Mouse (Mus musculus) adrenal gland, adult (tissue): Measurements from ENCODE around the gene Cnn2.
A peak's percentile ranks its signal among the peaks of the same experiment; 100 is the strongest.

Source experiments
- DNase-seq, 2 experiments: peaks; one replicate each; pipeline ENCODE4 v3.0.0; 2022 to 2023; ENCODE audit warnings: low spot score in 1 of 2; ENCODE audit not compliant: inconsistent age in 2 of 2

The Cnn2 gene

GRCm38 (mm10) chr10:80017771-80018170, 29.4 kb downstream of the Cnn2 start:
- DNase-seq, result no peak

- no peak for DNase-seq
These were observed 30.4 kb downstream of the Cnn2 start for GRCm38 (mm10) chr10:80018739-80019297.

- no peak for DNase-seq
These were observed 31.2 kb downstream of the Cnn2 start for GRCm38 (mm10) chr10:80019471-80020131.

- no peak for DNase-seq
These were observed 31.8 kb downstream of the Cnn2 start for GRCm38 (mm10) chr10:80020191-80020590.

- no peak for DNase-seq
These were observed 32.4 kb downstream of the Cnn2 start for GRCm38 (mm10) chr10:80020603-80021319.

- no peak for DNase-seq
These were observed 32.9 kb downstream of the Cnn2 start for GRCm38 (mm10) chr10:80021320-80021641.

- no peak for DNase-seq
These were observed 33.8 kb downstream of the Cnn2 start for GRCm38 (mm10) chr10:80022164-80022563.

DNA sequence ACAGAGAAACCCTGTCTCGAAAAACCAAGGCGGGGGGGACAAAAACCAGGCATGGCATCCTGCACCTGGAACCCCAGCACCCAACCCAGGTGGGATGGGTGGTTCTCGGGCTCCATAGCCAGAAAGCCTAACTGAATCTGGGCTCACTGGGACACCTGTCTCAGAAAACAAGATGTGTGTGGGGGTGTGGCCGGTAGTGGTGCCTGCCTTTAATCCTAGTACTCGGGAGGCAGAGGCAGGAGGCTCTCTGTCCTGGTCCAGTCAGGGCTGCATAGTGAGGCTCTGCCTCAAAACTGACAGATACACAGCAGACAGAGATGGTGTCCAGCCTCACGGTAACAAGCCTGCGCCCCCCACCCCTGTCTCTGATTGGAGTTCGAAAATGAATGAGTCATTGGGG, 34.4 kb downstream of the Cnn2 start:
- no peak for DNase-seq

GRCm38 (mm10) chr10:80023758-80024157, 35.4 kb downstream of the Cnn2 start:
- DNase-seq, result no peak

DNA sequence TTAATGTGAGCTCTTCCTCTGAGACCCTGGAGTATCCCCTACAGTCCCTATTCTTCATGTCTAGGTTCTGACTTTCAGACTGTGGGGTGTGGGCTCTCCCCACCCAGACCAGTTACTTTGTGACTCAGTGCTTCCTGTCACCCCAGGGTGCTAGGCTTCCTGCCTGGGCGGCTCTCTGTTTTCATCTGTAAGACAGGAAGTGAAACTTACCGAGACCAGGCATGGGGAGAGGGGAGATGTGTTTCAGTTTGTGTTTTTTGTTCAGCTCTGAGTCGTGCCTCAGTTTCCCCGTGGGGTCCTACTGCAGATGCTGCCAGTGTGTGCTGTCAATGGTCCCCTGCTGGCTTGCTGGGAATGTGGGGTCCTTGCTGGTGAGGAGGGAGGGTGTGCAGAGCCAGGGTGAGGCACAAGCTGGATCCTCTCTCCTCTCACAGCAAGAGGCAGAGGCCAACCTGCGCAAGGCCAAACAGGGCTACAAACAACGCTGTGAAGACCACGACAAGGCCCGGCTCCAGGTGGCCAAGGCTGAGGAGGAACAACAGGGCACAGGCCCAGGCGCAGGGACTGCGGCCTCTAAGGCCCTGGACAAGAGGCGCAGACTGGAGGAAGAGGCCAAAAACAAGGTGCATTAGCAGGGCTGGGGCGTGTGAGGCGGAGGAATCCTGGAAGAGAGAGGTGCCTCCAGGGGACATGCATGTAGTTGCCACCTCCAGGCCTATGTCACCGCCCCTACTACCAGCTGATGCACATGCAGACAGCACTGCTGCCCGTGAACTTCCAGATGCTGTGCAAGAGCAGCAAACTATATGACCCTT, 36.1 kb downstream of the Cnn2 start:
- no peak for DNase-seq

GRCm38 (mm10) chr10:80025044-80025347, 36.6 kb downstream of the Cnn2 start:
- DNase-seq, result no peak

- DNase-seq, result no peak
These were observed 37.1 kb downstream of the Cnn2 start for GRCm38 (mm10) chr10:80025463-80025862.

GRCm38 (mm10) chr10:80025889-80026288, 37.5 kb downstream of the Cnn2 start:
- DNase-seq, result no peak

GRCm38 (mm10) chr10:80027681-80028520, 39.5 kb downstream of the Cnn2 start:
- DNase-seq, result no peak

DNA sequence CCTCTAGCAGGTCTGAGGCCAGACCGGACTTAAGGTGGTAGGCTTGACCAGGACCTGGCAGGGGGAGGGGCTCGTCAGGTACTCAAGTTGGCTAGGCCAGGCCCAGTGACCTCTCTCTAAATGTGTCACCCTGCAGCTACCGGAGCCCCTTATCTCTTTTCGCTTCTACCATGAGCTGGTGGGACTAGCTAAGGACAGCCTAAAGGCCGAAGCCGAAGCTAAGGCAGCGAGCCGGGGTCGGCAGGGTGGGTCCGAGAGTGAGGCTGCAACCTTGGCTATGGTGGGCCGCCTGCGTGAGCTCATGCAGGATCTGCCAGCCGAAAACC, 40.1 kb downstream of the Cnn2 start:
- no peak for DNase-seq

- DNase-seq, result no peak
These were observed 41.8 kb downstream of the Cnn2 start for GRCm38 (mm10) chr10:80030191-80030590.

DNA sequence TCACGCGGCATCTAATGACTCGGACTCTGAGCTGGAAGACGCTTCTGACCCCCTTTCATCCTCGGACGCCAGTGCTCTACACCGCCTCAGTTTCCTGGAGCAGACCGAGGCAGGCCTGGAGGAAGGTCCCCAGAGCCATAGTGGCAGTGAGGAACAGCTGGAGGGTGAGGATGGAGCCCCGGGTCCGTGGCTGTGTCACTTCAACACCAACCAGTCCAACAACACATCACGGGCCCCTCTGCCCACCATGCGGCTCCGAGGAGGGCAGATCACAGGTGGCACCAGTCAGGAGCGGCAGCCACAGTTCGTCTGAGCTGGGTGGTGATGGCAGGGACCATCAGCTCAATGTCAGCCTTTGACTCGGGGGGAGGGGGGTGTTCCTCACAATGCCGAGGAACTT, 42.4 kb downstream of the Cnn2 start:
- no peak for DNase-seq

DNA sequence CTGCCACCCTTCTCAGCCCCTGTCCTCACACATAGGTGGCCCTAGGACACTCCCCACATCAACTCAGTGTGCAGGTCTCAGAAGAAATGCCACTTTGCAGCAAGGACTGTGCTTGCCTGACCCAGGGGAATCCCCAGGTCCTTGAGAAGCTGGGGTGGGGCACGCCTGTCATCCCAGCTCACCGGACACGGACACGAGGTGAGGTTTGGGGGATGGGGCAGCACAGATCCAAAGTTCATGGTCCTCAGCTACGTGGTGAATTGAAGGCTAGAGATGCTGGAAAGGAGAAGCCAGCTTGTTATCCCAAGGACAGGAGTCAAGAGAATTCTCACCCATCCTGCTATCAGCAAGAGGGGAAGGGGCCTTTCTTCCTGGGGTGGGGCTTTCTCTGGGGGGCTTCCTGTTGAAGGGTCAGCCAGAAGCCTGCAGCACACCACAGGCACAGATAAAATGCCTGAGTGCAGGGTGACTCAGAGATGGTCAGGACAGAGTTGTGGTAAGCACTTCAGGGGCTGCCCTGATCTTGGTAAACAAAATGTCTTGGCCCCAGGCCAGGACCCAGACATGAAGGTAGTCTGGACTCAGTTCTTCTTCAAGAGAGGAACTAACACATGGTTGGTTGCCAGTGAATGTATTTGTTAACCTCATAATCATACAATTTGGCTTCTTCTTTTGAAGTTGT, 44.6 kb downstream of the Cnn2 start:
- peak; percentile 84 to 90 for DNase-seq

- DNase-seq, result peak; percentile 69 to 88
These were observed 45.4 kb downstream of the Cnn2 start for GRCm38 (mm10) chr10:80033511-80034391.

DNA sequence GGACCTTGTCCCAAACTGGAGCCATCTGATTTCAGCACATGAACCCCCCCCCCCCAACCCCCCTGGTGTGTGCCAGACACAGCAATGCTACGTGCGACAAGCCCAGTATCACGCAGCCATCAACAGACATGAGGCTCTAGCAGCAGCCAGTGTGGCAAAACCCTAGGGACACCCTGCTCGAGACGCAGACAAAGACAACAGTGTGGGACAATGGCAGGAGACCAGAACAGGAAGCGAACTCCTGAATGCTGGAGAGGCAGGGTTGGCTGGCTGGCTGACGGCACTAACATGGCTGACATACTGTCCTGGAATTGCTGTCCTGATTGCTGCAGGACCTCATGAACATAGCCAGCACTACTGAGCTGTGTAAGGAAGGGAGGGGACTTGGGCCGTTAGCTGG, 46.8 kb downstream of the Cnn2 start:
- no peak for DNase-seq
